Comparison of ENCODE assay signal across 25 mouse cellular contexts in the genomic region with DNA sequence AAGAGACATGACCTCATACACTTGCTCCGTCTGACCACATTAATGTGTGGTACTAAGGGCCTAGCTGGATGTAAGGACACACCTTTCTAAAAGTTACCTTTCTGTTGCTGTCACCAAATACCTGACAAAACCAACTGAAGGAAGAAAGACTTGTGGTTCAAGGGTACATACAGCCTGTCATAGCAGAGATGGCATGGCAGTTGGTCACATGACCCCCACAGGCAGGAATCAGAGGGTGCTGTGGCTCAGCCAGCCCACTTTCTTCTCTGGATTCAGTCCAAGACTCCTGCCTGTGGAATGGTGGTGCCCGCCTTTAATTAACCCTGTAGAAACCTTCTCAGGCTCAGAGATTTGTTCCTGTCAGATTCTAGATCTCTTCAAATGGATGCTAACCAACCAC. TPM values are rescaled to one million over a fixed set of nuclear protein-coding genes. Genes with fewer than 3 reads are reported as not detected.
DNase-seq lines count a peak whose midpoint lies in the region; ATAC-seq and TF ChIP-seq lines count a peak whose summit lies in the region.
"Had no signal": no experiment of that assay in that cellular context is flagged by ENCODE, and none has a peak within 500 bp of the region (broad histone marks: within the 10 kb centered on the region; RNA-seq: fewer than 3 reads in every experiment).

No protein-coding gene starts in this region.

- no peaks in the 10 kb centered on the region for H3K36me3 ChIP-seq in embryonic facial prominence, embryonic 15.5 days
- no peaks in the 10 kb centered on the region for H3K36me3 ChIP-seq in embryonic facial prominence, embryonic 10.5 days (replicated peaks)
- no peaks in the 10 kb centered on the region for H3K36me3 ChIP-seq in lung, embryonic 14.5 days (ENCODE audit: insufficient read depth)
- H3K36me3 ChIP-seq in stomach, embryonic 14.5 days (ENCODE audit: control insufficient read depth, insufficient read depth, low read length), result no peaks in the 10 kb centered on the region
- H3K36me3 ChIP-seq: heart, embryonic 12.5 days; hindbrain, embryonic 15.5 days; liver, embryonic 13.5 days; neural tube, embryonic 12.5 days; stomach, embryonic 15.5 days had no signal

- H3K4me1 ChIP-seq in embryonic facial prominence, embryonic 15.5 days, result peaks cover 12% of the 10 kb centered on the region
- H3K4me1 ChIP-seq in embryonic facial prominence, embryonic 10.5 days, result peaks cover 30% of the 10 kb centered on the region
- peaks cover 2% of the 10 kb centered on the region; the same call in 1 of the 2 replicates for H3K4me1 ChIP-seq in lung, embryonic 14.5 days (ENCODE audit: insufficient read depth)
- H3K4me1 ChIP-seq in stomach, embryonic 14.5 days (ENCODE audit: control insufficient read depth, insufficient read depth, low read length), result peaks cover 11% of the 10 kb centered on the region; the same call in 1 of the 2 replicates
- H3K4me1 ChIP-seq: hindbrain, embryonic 15.5 days; neural tube, embryonic 12.5 days had no signal

- peak overlapping the region; percentile 55; the same call in 1 of the 2 replicates for H3K27ac ChIP-seq in embryonic facial prominence, embryonic 15.5 days (replicated peaks)
- H3K27ac ChIP-seq in embryonic facial prominence, embryonic 10.5 days (replicated peaks), result no peak overlapping the region
- peak overlapping the region; percentile 2; the same call in 1 of the 2 replicates for H3K27ac ChIP-seq in lung, embryonic 14.5 days (ENCODE audit: low read depth)
- no peak overlapping the region for H3K27ac ChIP-seq in stomach, embryonic 14.5 days (ENCODE audit: low read length)
- H3K27ac ChIP-seq: hindbrain, embryonic 15.5 days; left cerebral cortex, adult 2 months; liver, embryonic 13.5 days; neural tube, embryonic 12.5 days had no signal

- no peak overlapping the region for H3K4me2 ChIP-seq in embryonic facial prominence, embryonic 15.5 days (replicated peaks)
- H3K4me2 ChIP-seq in lung, embryonic 14.5 days, result no peak overlapping the region
- no peak overlapping the region for H3K4me2 ChIP-seq in stomach, embryonic 14.5 days (replicated peaks; ENCODE audit: low read depth, low read length)
- H3K4me2 ChIP-seq: heart, embryonic 12.5 days; hindbrain, embryonic 15.5 days; midbrain, embryonic 11.5 days; neural tube, embryonic 12.5 days; stomach, embryonic 15.5 days had no signal

- H3K9me3 ChIP-seq in embryonic facial prominence, embryonic 15.5 days (replicated peaks), result no peaks in the 10 kb centered on the region
- no peaks in the 10 kb centered on the region for H3K9me3 ChIP-seq in embryonic facial prominence, embryonic 10.5 days
- H3K9me3 ChIP-seq in lung, embryonic 14.5 days (ENCODE audit: low read depth, low read length), result no peaks in the 10 kb centered on the region
- H3K9me3 ChIP-seq in stomach, embryonic 14.5 days (ENCODE audit: control insufficient read depth, low read depth, low read length), result no peaks in the 10 kb centered on the region
- H3K9me3 ChIP-seq: heart, embryonic 12.5 days; hindbrain, embryonic 15.5 days; liver, embryonic 13.5 days; neural tube, embryonic 12.5 days; stomach, embryonic 15.5 days had no signal

- H3K9ac ChIP-seq in embryonic facial prominence, embryonic 15.5 days, result no peak overlapping the region
- H3K9ac ChIP-seq in lung, embryonic 14.5 days, result no peak overlapping the region
- no peak overlapping the region for H3K9ac ChIP-seq in stomach, embryonic 14.5 days (replicated peaks; ENCODE audit: low read depth, low read length)
- H3K9ac ChIP-seq: heart, embryonic 12.5 days; hindbrain, embryonic 15.5 days; liver, embryonic 13.5 days; neural tube, embryonic 12.5 days; stomach, embryonic 15.5 days had no signal

- no peaks in the 10 kb centered on the region for H3K27me3 ChIP-seq in embryonic facial prominence, embryonic 15.5 days
- no peaks in the 10 kb centered on the region for H3K27me3 ChIP-seq in embryonic facial prominence, embryonic 10.5 days (replicated peaks; ENCODE audit: low read depth, poor library complexity, severe bottlenecking)
- no peaks in the 10 kb centered on the region for H3K27me3 ChIP-seq in lung, embryonic 14.5 days (ENCODE audit: insufficient read depth, low read length)
- H3K27me3 ChIP-seq in stomach, embryonic 14.5 days (ENCODE audit: control insufficient read depth, insufficient read depth, low read length), result no peaks in the 10 kb centered on the region
- H3K27me3 ChIP-seq: heart, embryonic 12.5 days; hindbrain, embryonic 15.5 days; neural tube, embryonic 12.5 days; stomach, embryonic 15.5 days had no signal

- no peak for TF ChIP-seq CTCF in lung, embryonic 14.5 days (IDR thresholded peaks at IDR 0.05; ENCODE audit: low read depth)

- 61% methylated on average over 2 of the region's 2 CpGs for WGBS in embryonic facial prominence, embryonic 15.5 days
- 85% methylated on average over 2 of the region's 2 CpGs for WGBS in embryonic facial prominence, embryonic 10.5 days
- WGBS in lung, embryonic 14.5 days, result 61% methylated on average over 2 of the region's 2 CpGs
- WGBS in stomach, embryonic 14.5 days, result 72% methylated on average over 2 of the region's 2 CpGs

- H3K4me3 ChIP-seq in embryonic facial prominence, embryonic 15.5 days (replicated peaks), result no peak overlapping the region
- no peak overlapping the region for H3K4me3 ChIP-seq in embryonic facial prominence, embryonic 10.5 days
- H3K4me3 ChIP-seq in lung, embryonic 14.5 days (ENCODE audit: low read depth, low read length), result no peak overlapping the region
- H3K4me3 ChIP-seq in stomach, embryonic 14.5 days (ENCODE audit: low read depth, low read length), result no peak overlapping the region
- H3K4me3 ChIP-seq: heart, embryonic 12.5 days; hindbrain, embryonic 15.5 days; left cerebral cortex, adult 2 months; liver, embryonic 13.5 days; neural tube, embryonic 12.5 days; stomach, embryonic 15.5 days had no signal

- DNase-seq in embryonic facial prominence, embryonic 10.5 days (ENCODE audit: low spot score), result no peak
- peak; percentile 43 for DNase-seq in lung, embryonic 14.5 days
- no peak for DNase-seq in lung, postnatal 36 days
- peak; percentile 48 for DNase-seq in MN1 (ENCODE audit: low spot score)
- no peak for DNase-seq in left cerebral cortex, adult 8-10 months (ENCODE audit: low spot score in 2 of 2)
- DNase-seq in heart, adult 8-10 months (ENCODE audit: low spot score), result no peak
- DNase-seq: cerebellum, adult 18-20 months; cerebellum, postnatal 25 days; kidney, adult 11 months; layer of hippocampus, adult 9-11 months; liver, embryonic 13.5 days had no signal

- no peak for ATAC-seq in embryonic facial prominence, embryonic 15.5 days (ENCODE audit: insufficient number of reproducible peaks, low FRiP score, low TSS enrichment, low read depth)
- ATAC-seq in lung, embryonic 14.5 days (ENCODE audit: insufficient read depth), result no peak
- ATAC-seq in stomach, embryonic 14.5 days (ENCODE audit: insufficient number of reproducible peaks, insufficient read depth, low FRiP score, low read depth), result 0 out of 2 replicates have a peak, but pooled peaks have one; percentile 46

RNA-seq across cellular contexts. Expression of gene Lgals2, which starts 7.8 kb away (rescaled TPM):
- 1.0 TPM in 2 replicates for polyA plus RNA-seq in embryonic facial prominence, embryonic 15.5 days (2015; fragmentation: Nextera tagmentation; extraction: Ambion mirVana)
- polyA plus RNA-seq in embryonic facial prominence, embryonic 10.5 days (2016; fragmentation: Nextera tagmentation; extraction: Ambion mirVana), result not detected in 2 replicates
- polyA plus RNA-seq in lung, embryonic 14.5 days (2014; fragmentation: Nextera tagmentation; extraction: Ambion mirVana), result 0.34 TPM in 1 of 2 replicates, not detected in the other
- 30.0 and 39.7 TPM in 2 replicates for polyA plus RNA-seq in stomach, embryonic 14.5 days (2014; fragmentation: Nextera tagmentation; extraction: Ambion mirVana)
- total RNA-seq in left cerebral cortex, adult 8-10 months (2022), result not detected
- under 1 TPM in 1 of 4 experiments, not detected in 3; 0.65 TPM for total RNA-seq in heart, adult 8-10 months (2022)
- total RNA-seq: gastrocnemius, adult 18-20 months; granulocyte monocyte progenitor cell, adult 5-6 weeks; left cerebral cortex, adult 2 months; monocyte, adult 5-6 weeks had no signal
- polyA plus RNA-seq: forebrain, embryonic 11.5 days; hindbrain, embryonic 15.5 days; limb, embryonic 11.5 days; midbrain, embryonic 11.5 days; neural tube, embryonic 12.5 days had no signal

RNA-seq across cellular contexts. Expression of gene Gga1, which starts 13.8 kb away (rescaled TPM):
- polyA plus RNA-seq in embryonic facial prominence, embryonic 15.5 days (2015; fragmentation: Nextera tagmentation; extraction: Ambion mirVana), result 56.0 and 62.0 TPM in 2 replicates
- polyA plus RNA-seq in embryonic facial prominence, embryonic 10.5 days (2016; fragmentation: Nextera tagmentation; extraction: Ambion mirVana), result 52.0 and 53.5 TPM in 2 replicates
- polyA plus RNA-seq in lung, embryonic 14.5 days (2014; fragmentation: Nextera tagmentation; extraction: Ambion mirVana), result 50.9 and 57.0 TPM in 2 replicates
- polyA plus RNA-seq in stomach, embryonic 14.5 days (2014; fragmentation: Nextera tagmentation; extraction: Ambion mirVana), result 38.2 and 40.4 TPM in 2 replicates
- total RNA-seq in left cerebral cortex, adult 8-10 months (2022), result 10 to 100 TPM; 53.5 to 64.7 (median 57.6) TPM
- total RNA-seq in heart, adult 8-10 months (2022), result 10 to 100 TPM; 44.8 to 49.1 (median 46.3) TPM

RNA-seq across cellular contexts. Expression of gene Cdc42ep1, which starts 20.7 kb away (rescaled TPM):
- 41.5 and 43.8 TPM in 2 replicates for polyA plus RNA-seq in embryonic facial prominence, embryonic 15.5 days (2015; fragmentation: Nextera tagmentation; extraction: Ambion mirVana)
- 19.9 and 20.8 TPM in 2 replicates for polyA plus RNA-seq in embryonic facial prominence, embryonic 10.5 days (2016; fragmentation: Nextera tagmentation; extraction: Ambion mirVana)
- polyA plus RNA-seq in lung, embryonic 14.5 days (2014; fragmentation: Nextera tagmentation; extraction: Ambion mirVana), result 93.2 and 101 TPM in 2 replicates
- 40.7 and 41.7 TPM in 2 replicates for polyA plus RNA-seq in stomach, embryonic 14.5 days (2014; fragmentation: Nextera tagmentation; extraction: Ambion mirVana)
- 10 to 100 TPM; 16.8 to 22.9 (median 20.1) TPM for total RNA-seq in left cerebral cortex, adult 8-10 months (2022)
- 10 to 100 TPM; 30.5 to 40.3 (median 39.1) TPM for total RNA-seq in heart, adult 8-10 months (2022)
- total RNA-seq: granulocyte monocyte progenitor cell, adult 5-6 weeks had no signal

RNA-seq across cellular contexts. Expression of gene Gm49510, which starts 36.3 kb away (rescaled TPM):
- 0.71 and 0.85 TPM in 2 replicates for polyA plus RNA-seq in embryonic facial prominence, embryonic 15.5 days (2015; fragmentation: Nextera tagmentation; extraction: Ambion mirVana)
- 0.34 and 0.74 TPM in 2 replicates for polyA plus RNA-seq in embryonic facial prominence, embryonic 10.5 days (2016; fragmentation: Nextera tagmentation; extraction: Ambion mirVana)
- 0.18 and 0.70 TPM in 2 replicates for polyA plus RNA-seq in lung, embryonic 14.5 days (2014; fragmentation: Nextera tagmentation; extraction: Ambion mirVana)
- polyA plus RNA-seq in stomach, embryonic 14.5 days (2014; fragmentation: Nextera tagmentation; extraction: Ambion mirVana), result 0.21 TPM in 1 of 2 replicates, not detected in the other
- total RNA-seq in left cerebral cortex, adult 8-10 months (2022), result under 1 TPM in 2 of 4 experiments, not detected in 2; 0.36 to 0.46 TPM
- not detected for total RNA-seq in heart, adult 8-10 months (2022)
- total RNA-seq: adrenal gland, postnatal 36 days; gastrocnemius, adult 18-20 months; left cerebral cortex, adult 2 months had no signal
- polyA plus RNA-seq: hindbrain, embryonic 15.5 days had no signal

RNA-seq across cellular contexts. Expression of gene Sh3bp1, which starts 36.4 kb away (rescaled TPM):
- 56.7 and 68.1 TPM in 2 replicates for polyA plus RNA-seq in embryonic facial prominence, embryonic 15.5 days (2015; fragmentation: Nextera tagmentation; extraction: Ambion mirVana)
- 35.6 and 36.1 TPM in 2 replicates for polyA plus RNA-seq in embryonic facial prominence, embryonic 10.5 days (2016; fragmentation: Nextera tagmentation; extraction: Ambion mirVana)
- polyA plus RNA-seq in lung, embryonic 14.5 days (2014; fragmentation: Nextera tagmentation; extraction: Ambion mirVana), result 43.5 and 43.9 TPM in 2 replicates
- 43.5 and 51.4 TPM in 2 replicates for polyA plus RNA-seq in stomach, embryonic 14.5 days (2014; fragmentation: Nextera tagmentation; extraction: Ambion mirVana)
- 10 to 100 TPM; 26.2 to 38.6 (median 32.2) TPM for total RNA-seq in left cerebral cortex, adult 8-10 months (2022)
- 1 to 10 TPM; 2.6 to 6.3 (median 4.1) TPM for total RNA-seq in heart, adult 8-10 months (2022)

Comparison
In these comparisons a context has a peak if more than half of its experiments do, and no peak if none do; other contexts are left out.
1. H3K27ac ChIP-seq: peak in embryonic facial prominence, embryonic 15.5 days (single experiment) and lung, embryonic 14.5 days (single experiment); none in embryonic facial prominence, embryonic 10.5 days (single experiment) and stomach, embryonic 14.5 days (single experiment).
2. DNase-seq: peak in lung, embryonic 14.5 days (single experiment) and MN1 (single experiment); none in embryonic facial prominence, embryonic 10.5 days (single experiment), lung, postnatal 36 days (single experiment), left cerebral cortex, adult 8-10 months (0 of 2) and heart, adult 8-10 months (single experiment).
3. RNA of gene Lgals2, which starts 7.8 kb away (polyA plus RNA-seq): 30.0 to 39.7 TPM in stomach, embryonic 14.5 days; 1.0 TPM in embryonic facial prominence, embryonic 15.5 days, 0.34 TPM in lung, embryonic 14.5 days and not detected in embryonic facial prominence, embryonic 10.5 days; every median in the first group is over 10 times any median in the second.